Comparison of ENCODE assay signal across 21 mouse cellular contexts in the genomic region with DNA sequence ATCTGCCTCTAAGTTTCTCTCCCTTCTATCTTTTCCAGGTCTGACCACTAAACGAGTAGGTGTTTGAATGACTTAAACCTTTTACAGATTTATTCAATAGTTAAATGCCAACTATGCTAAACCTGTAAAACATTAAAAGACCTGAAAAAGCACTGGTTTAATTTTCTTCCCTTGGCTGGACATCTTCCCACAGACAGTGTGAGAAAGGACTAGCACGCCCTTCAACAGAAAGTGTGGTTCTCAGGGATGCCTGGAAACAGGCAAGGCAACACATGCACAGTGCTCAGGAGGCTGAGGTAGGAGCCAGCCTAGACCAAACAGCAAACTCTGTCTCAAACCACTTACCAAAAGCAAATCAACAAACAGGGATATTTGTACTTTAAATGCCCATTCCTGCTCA. TPM values are rescaled to one million over a fixed set of nuclear protein-coding genes. Genes with fewer than 3 reads are reported as not detected.
DNase-seq lines count a peak whose midpoint lies in the region; ATAC-seq and TF ChIP-seq lines count a peak whose summit lies in the region.
"Had no signal": no experiment of that assay in that cellular context is flagged by ENCODE, and none has a peak within 500 bp of the region (broad histone marks: within the 10 kb centered on the region; RNA-seq: fewer than 3 reads in every experiment).

No protein-coding gene starts in this region.

- TF ChIP-seq POLR2A in thymus, adult 2 months (IDR thresholded peaks at IDR 0.05; ENCODE audit: control insufficient read depth, extremely low read depth, insufficient read depth, low read length, poor library complexity), result no peak

- no peak for TF ChIP-seq CTCF in thymus, adult 2 months (IDR thresholded peaks at IDR 0.05; ENCODE audit: borderline replicate concordance, control insufficient read depth, extremely low read depth, insufficient read depth, low read length, poor library complexity)

- no peak overlapping the region for H3K4me2 ChIP-seq in hindbrain, embryonic 13.5 days
- H3K4me2 ChIP-seq in hindbrain, embryonic 14.5 days (replicated peaks), result no peak overlapping the region
- H3K4me2 ChIP-seq in kidney, embryonic 15.5 days, result no peak overlapping the region
- H3K4me2 ChIP-seq: forebrain, embryonic 13.5 days; heart, embryonic 13.5 days had no signal

- H3K27me3 ChIP-seq in hindbrain, embryonic 13.5 days, result no peaks in the 10 kb centered on the region
- H3K27me3 ChIP-seq in hindbrain, embryonic 14.5 days (ENCODE audit: control insufficient read depth, insufficient read depth, low read length), result no peaks in the 10 kb centered on the region
- H3K27me3 ChIP-seq in thymus, adult 2 months (ENCODE audit: control insufficient read depth, insufficient read depth, low read length), result no peaks in the 10 kb centered on the region
- no peaks in the 10 kb centered on the region for H3K27me3 ChIP-seq in kidney, embryonic 15.5 days
- H3K27me3 ChIP-seq: forebrain, embryonic 13.5 days; heart, embryonic 13.5 days had no signal

- no peaks in the 10 kb centered on the region for H3K36me3 ChIP-seq in hindbrain, embryonic 13.5 days
- no peaks in the 10 kb centered on the region for H3K36me3 ChIP-seq in hindbrain, embryonic 14.5 days (replicated peaks; ENCODE audit: control insufficient read depth, insufficient read depth)
- H3K36me3 ChIP-seq in thymus, adult 2 months (ENCODE audit: control insufficient read depth, insufficient read depth, low read length), result peaks cover 6% of the 10 kb centered on the region
- H3K36me3 ChIP-seq in kidney, embryonic 15.5 days, result peaks cover 5% of the 10 kb centered on the region
- H3K36me3 ChIP-seq: heart, embryonic 13.5 days had no signal

- no peak overlapping the region for H3K4me3 ChIP-seq in hindbrain, embryonic 13.5 days
- no peak overlapping the region for H3K4me3 ChIP-seq in hindbrain, embryonic 14.5 days (replicated peaks; ENCODE audit: low read length)
- H3K4me3 ChIP-seq in thymus, adult 2 months (ENCODE audit: control insufficient read depth, insufficient read depth, low read length), result no peak overlapping the region
- H3K4me3 ChIP-seq in kidney, embryonic 15.5 days (replicated peaks), result no peak overlapping the region
- H3K4me3 ChIP-seq: embryonic facial prominence, embryonic 10.5 days; forebrain, embryonic 13.5 days; gastrocnemius, adult 2 months; heart, embryonic 13.5 days had no signal

- peaks cover 15% of the 10 kb centered on the region for H3K4me1 ChIP-seq in hindbrain, embryonic 13.5 days (replicated peaks)
- peaks cover 10% of the 10 kb centered on the region for H3K4me1 ChIP-seq in hindbrain, embryonic 14.5 days (replicated peaks; ENCODE audit: control insufficient read depth, insufficient read depth, low read length)
- H3K4me1 ChIP-seq in thymus, adult 2 months (replicated peaks; ENCODE audit: control insufficient read depth, insufficient read depth, low read length), result peaks cover 13% of the 10 kb centered on the region
- H3K4me1 ChIP-seq in kidney, embryonic 15.5 days, result peaks cover 9% of the 10 kb centered on the region; the same call in 1 of the 2 replicates
- H3K4me1 ChIP-seq: embryonic facial prominence, embryonic 10.5 days had no signal

- peak overlapping the region; percentile 52; the same call in 1 of the 2 replicates for H3K27ac ChIP-seq in hindbrain, embryonic 13.5 days
- no peak overlapping the region for H3K27ac ChIP-seq in hindbrain, embryonic 14.5 days
- peak overlapping the region; percentile 87 for H3K27ac ChIP-seq in thymus, adult 2 months (ENCODE audit: control insufficient read depth, insufficient read depth, low read length)
- H3K27ac ChIP-seq in kidney, embryonic 15.5 days, result 0 out of 2 replicates have a peak overlapping the region, but pooled peaks have one; percentile 0
- H3K27ac ChIP-seq: embryonic facial prominence, embryonic 10.5 days; gastrocnemius, adult 2 months; heart, embryonic 13.5 days had no signal

- ATAC-seq in hindbrain, embryonic 13.5 days (ENCODE audit: low FRiP score), result no peak
- no peak for ATAC-seq in hindbrain, embryonic 14.5 days (ENCODE audit: low FRiP score)
- ATAC-seq in kidney, embryonic 15.5 days (replicated peaks; ENCODE audit: low FRiP score), result no peak
- ATAC-seq: forebrain, embryonic 13.5 days; forebrain, postnatal 0 days; hindbrain, embryonic 16.5 days had no signal

- DNase-seq in hindbrain, embryonic 14.5 days (ENCODE audit: low spot score), result no peak
- no peak for DNase-seq in thymus, adult 2 months
- DNase-seq in thymus, postnatal 0 days (ENCODE audit: low spot score), result no peak
- peak; percentile 37 to 69 for DNase-seq in kidney, postnatal 36 days
- no peak for DNase-seq in layer of hippocampus, postnatal 25 days (ENCODE audit: extremely low spot score in 1 of 2, low spot score in 1 of 2)
- no peak for DNase-seq in layer of hippocampus, adult 9-11 months
- DNase-seq: adrenal gland, adult 8-10 months; adrenal gland, postnatal 36 days; cerebellum, adult 2 months; cerebellum, postnatal 10 days; forebrain, postnatal 0 days; gastrocnemius, adult 2 months; gastrocnemius, postnatal 36 days; heart, postnatal 10 days; heart, postnatal 4 days had no signal

- whole genome bisulfite sequencing in hindbrain, embryonic 13.5 days, result 99% methylated on average over 2 of the region's 2 CpGs
- WGBS in hindbrain, embryonic 14.5 days, result 95% methylated on average over 2 of the region's 2 CpGs
- WGBS in thymus, adult 2 months, result 88% methylated on average over 2 of the region's 2 CpGs
- WGBS in kidney, embryonic 15.5 days, result 74% methylated on average over 2 of the region's 2 CpGs

- H3K9me3 ChIP-seq in hindbrain, embryonic 13.5 days, result no peaks in the 10 kb centered on the region
- no peaks in the 10 kb centered on the region for H3K9me3 ChIP-seq in hindbrain, embryonic 14.5 days (ENCODE audit: control insufficient read depth, low read length)
- H3K9me3 ChIP-seq in kidney, embryonic 15.5 days (replicated peaks), result no peaks in the 10 kb centered on the region
- H3K9me3 ChIP-seq: embryonic facial prominence, embryonic 10.5 days; forebrain, embryonic 13.5 days; heart, embryonic 13.5 days had no signal

- no peak overlapping the region for H3K9ac ChIP-seq in hindbrain, embryonic 13.5 days
- no peak overlapping the region for H3K9ac ChIP-seq in hindbrain, embryonic 14.5 days
- H3K9ac ChIP-seq in kidney, embryonic 15.5 days, result no peak overlapping the region
- H3K9ac ChIP-seq: forebrain, embryonic 13.5 days; forebrain, postnatal 0 days; heart, embryonic 13.5 days had no signal

RNA-seq across cellular contexts. Expression of a gene that starts 31.4 kb away (rescaled TPM):
- polyA plus RNA-seq in hindbrain, embryonic 13.5 days (2015; fragmentation: Nextera tagmentation; extraction: Ambion mirVana), result 89.8 and 94.3 TPM in 2 replicates
- 64.8 and 72.7 TPM in 2 replicates for polyA plus RNA-seq in hindbrain, embryonic 14.5 days (2014; fragmentation: Nextera tagmentation; extraction: Ambion mirVana)
- polyA plus RNA-seq in thymus, adult 2 months (2012; rRNA removed), result 66.1 and 70.5 TPM in 2 replicates
- polyA plus RNA-seq in thymus, postnatal 0 days (2015; fragmentation: Nextera tagmentation; extraction: Ambion mirVana), result 154 and 168 TPM in 2 replicates
- polyA plus RNA-seq in kidney, embryonic 15.5 days (2015; fragmentation: Nextera tagmentation; extraction: Ambion mirVana), result 66.2 and 68.0 TPM in 2 replicates
- 10 to 100 TPM; 37.6 to 38.6 TPM for total RNA-seq in layer of hippocampus, postnatal 25 days (2021)

RNA-seq across cellular contexts. Expression of a gene that starts 47.1 kb away (rescaled TPM):
- polyA plus RNA-seq in hindbrain, embryonic 13.5 days (2015; fragmentation: Nextera tagmentation; extraction: Ambion mirVana), result 2.0 and 2.2 TPM in 2 replicates
- polyA plus RNA-seq in hindbrain, embryonic 14.5 days (2014; fragmentation: Nextera tagmentation; extraction: Ambion mirVana), result 0.92 and 1.0 TPM in 2 replicates
- 7.6 and 10.2 TPM in 2 replicates for polyA plus RNA-seq in thymus, adult 2 months (2012; rRNA removed)
- polyA plus RNA-seq in thymus, postnatal 0 days (2015; fragmentation: Nextera tagmentation; extraction: Ambion mirVana), result 1.3 and 1.8 TPM in 2 replicates
- 2.3 and 7.6 TPM in 2 replicates for polyA plus RNA-seq in kidney, embryonic 15.5 days (2015; fragmentation: Nextera tagmentation; extraction: Ambion mirVana)
- under 1 TPM; 0.23 to 0.25 TPM for total RNA-seq in layer of hippocampus, postnatal 25 days (2021)

Comparison
In these comparisons a context has a peak if more than half of its experiments do, and no peak if none do; other contexts are left out.
1. DNase-seq: peak in kidney, postnatal 36 days (2 of 2); none in hindbrain, embryonic 14.5 days (single experiment), thymus, adult 2 months (single experiment), thymus, postnatal 0 days (single experiment), layer of hippocampus, postnatal 25 days (0 of 2) and layer of hippocampus, adult 9-11 months (single experiment).